Mouse (Mus musculus): Measurements from ENCODE around the gene Ndufs7. TPM values are rescaled to one million over a fixed set of nuclear protein-coding genes. Genes with fewer than 3 reads are reported as not detected.

The Ndufs7 gene
- polyA plus RNA-seq, 1 experiment from 2014 or later: 182 TPM

DNA sequence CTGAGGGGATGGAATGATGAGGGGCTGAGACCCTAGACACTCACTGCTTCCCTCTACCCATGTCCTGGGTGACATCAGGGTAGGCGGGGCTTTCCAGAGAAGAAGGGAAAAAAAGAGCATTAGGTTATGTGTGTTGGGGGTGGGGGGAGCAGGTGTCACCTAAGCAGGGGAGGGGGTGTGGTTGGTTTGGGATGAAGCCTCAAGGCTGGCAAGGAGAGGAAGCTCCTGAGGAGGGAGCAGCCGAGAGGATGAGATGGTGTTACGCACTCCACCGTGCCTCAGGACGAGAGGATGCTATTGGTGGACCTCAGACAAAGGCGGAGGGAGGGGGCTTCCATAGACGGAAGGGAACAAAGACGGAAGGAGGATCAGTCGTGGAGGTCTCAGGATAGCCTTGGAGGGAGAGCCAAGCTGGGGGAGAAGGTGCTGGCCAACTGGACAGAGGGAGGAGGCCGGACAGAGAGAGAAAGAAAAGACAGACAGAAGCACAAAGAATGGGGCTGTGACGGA is 51.8 kb downstream of the Ndufs7 start:
- DNase-seq (ENCODE audit: low read depth, low spot score) (no peak), ATAC-seq (no peak)
- CTCF ChIA-PET: no interaction called here
- no peaks in the 10 kb centered on the region for H3K27me3 ChIP-seq
- POLR2A ChIA-PET: interaction anchor here (1.0 kb wide), 1 partner anchor 12 kb away, joined by 3 read pairs; no protein-coding TSS in a partner anchor
- in situ Hi-C loops (cut with MboI; ENCODE audit: low pct_unique_long_range_greater_than_20kb): no loop called here
- TF ChIP-seq CTCF (IDR thresholded peaks at IDR 0.05): no peak

DNA sequence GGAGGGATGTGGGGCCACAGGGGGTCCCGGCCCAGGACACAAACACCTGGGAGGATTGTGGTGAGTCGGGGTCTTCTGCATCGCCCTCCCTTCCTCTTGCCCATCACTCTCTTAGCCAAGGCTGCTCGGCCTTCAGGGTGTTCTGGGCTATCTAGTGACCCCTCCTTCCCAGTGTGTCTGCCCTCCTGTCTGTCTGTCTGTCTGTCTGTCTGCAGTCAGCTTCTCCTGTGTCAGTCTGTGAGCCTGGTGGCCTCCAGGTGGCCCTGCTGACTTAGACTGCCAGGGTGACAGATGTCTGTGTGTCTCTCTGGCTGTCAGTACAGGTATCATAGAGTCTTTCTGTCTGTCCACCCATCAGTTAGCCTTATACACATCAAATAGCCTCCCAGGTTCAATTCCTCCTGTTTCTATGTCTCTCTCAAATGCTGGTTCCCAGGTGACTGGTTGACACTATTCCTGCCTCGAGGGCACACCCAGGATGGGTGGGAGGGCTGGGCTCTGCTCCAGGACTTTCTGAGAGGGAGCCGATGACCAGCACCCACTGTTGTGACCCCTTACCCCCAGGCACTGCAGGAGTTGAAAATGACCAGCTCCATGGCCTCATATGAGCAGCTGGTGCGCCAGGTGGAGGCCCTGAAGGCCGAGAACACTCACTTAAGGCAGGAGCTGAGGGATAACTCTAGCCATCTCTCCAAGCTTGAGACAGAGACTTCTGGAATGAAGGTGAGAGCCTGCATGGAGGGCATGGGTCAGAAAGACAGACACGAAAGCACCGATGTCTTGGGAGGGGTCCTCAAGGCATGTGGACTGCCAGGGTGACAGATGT is 52.5 kb downstream of the Ndufs7 start:
- in situ Hi-C loops (cut with MboI; ENCODE audit: low pct_unique_long_range_greater_than_20kb): no loop called here
- H3K27me3 ChIP-seq: no peaks in the 10 kb centered on the region
- no peak for TF ChIP-seq CTCF (IDR thresholded peaks at IDR 0.05)

DNA sequence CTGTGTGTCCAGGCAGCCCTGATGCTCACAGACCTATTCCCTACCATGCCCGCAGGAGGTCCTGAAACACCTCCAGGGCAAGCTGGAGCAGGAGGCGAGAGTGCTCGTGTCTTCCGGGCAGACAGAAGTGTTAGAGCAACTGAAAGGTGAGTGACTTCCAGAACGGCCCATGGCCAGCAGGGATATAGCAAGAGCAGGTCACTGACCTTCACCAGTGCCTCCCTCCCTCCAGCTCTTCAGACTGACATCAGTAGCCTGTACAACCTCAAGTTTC is 53.1 kb downstream of the Ndufs7 start:
- in situ Hi-C loops (cut with MboI; ENCODE audit: low pct_unique_long_range_greater_than_20kb): no loop called here
- ATAC-seq (no peak), DNase-seq (ENCODE audit: low read depth, low spot score) (no peak)
- H3K27me3 ChIP-seq: no peaks in the 10 kb centered on the region
- ChIA-PET CTCF (no interaction called here), POLR2A (no interaction called here)
- no peak for TF ChIP-seq CTCF (IDR thresholded peaks at IDR 0.05)

More for the DNA sequence above, 52.5 kb downstream of the Ndufs7 start:
- DNase-seq (ENCODE audit: low read depth, low spot score) (no peak), ATAC-seq (no peak)
- ChIA-PET POLR2A (interaction anchor here (1.0 kb wide), 1 partner anchor 12 kb away, joined by 3 read pairs; no protein-coding TSS in a partner anchor), CTCF (no interaction called here)

DNA sequence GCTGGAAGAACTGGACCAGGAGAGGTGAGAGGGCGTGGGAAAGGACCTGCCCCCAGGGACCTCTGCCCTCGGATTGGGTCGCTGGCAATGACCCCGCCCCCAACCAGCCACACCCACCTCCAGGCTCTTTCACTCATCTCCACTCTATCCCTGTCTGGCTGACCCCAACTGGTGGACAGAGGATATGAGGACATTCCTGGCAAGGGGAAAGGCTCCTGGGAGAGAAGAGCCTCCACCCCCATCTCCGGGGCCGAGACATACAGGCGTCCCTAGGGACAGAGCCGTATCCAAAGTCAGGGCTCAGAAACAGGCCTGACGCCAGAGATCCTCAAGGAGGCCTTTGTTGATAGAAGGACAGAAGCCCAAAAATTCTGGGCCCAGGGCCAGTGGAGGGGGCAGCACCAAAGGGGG is 53.6 kb downstream of the Ndufs7 start:
- POLR2A ChIA-PET: no interaction called here

DNA sequence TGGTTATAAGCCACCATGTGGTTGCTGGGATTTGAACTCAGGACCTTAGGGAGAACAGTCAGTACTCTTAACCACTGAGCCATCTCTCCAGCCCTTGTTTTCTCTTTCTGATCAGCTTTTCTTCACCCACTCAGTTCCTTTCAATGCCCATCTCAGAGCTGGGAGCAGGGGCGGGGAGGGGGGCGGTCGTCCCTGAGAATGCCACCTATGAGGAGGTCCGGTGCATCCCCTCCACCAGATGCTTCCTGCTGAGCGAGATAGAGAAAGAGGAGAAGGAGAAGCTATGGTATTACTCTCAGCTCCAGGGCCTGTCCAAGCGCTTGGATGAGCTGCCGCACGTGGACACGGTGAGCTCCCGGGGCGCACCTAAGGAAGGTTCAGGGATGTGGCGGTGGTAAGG is 55.5 kb downstream of the Ndufs7 start:
- H3K27me3 ChIP-seq: no peaks in the 10 kb centered on the region
- TF ChIP-seq CTCF (IDR thresholded peaks at IDR 0.05): no peak
- ChIA-PET POLR2A (interaction anchor here (0.6 kb wide), 1 partner anchor 8 kb away, joined by 3 read pairs; no protein-coding TSS in a partner anchor), CTCF (no interaction called here)
- in situ Hi-C loops (cut with MboI; ENCODE audit: low pct_unique_long_range_greater_than_20kb): no loop called here
- ATAC-seq: no peak
- no peak for DNase-seq (ENCODE audit: low read depth, low spot score)

More for the DNA sequence above, 53.6 kb downstream of the Ndufs7 start:
- TF ChIP-seq CTCF (IDR thresholded peaks at IDR 0.05): no peak
- no peak for DNase-seq (ENCODE audit: low read depth, low spot score)
- in situ Hi-C loops (cut with MboI; ENCODE audit: low pct_unique_long_range_greater_than_20kb): no loop called here
- H3K27me3 ChIP-seq: no peaks in the 10 kb centered on the region
- ATAC-seq: no peak
- CTCF ChIA-PET: no interaction called here

DNA sequence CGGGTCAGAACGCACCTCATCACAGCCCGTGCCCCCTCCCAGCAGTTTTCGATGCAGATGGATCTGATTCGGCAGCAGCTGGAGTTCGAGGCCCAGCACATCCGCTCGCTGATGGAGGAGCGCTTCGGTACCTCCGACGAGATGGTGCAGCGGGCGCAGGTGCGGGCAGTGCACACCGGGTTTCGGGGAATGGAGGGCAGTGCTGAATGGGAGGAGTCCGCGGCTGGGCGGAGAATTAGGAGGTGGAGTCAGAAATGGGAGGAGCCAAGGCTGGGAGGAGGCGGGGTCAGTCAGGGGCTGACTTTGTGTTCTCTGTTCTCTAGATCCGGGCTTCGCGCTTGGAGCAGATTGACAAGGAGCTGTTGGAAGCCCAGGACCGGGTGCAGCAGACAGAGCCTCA is 55.9 kb downstream of the Ndufs7 start:
- ATAC-seq (no peak), DNase-seq (ENCODE audit: low read depth, low spot score) (no peak)
- ChIA-PET CTCF (no interaction called here), POLR2A (no interaction called here)
- TF ChIP-seq CTCF (IDR thresholded peaks at IDR 0.05): no peak
- in situ Hi-C loops (cut with MboI; ENCODE audit: low pct_unique_long_range_greater_than_20kb): no loop called here
- no peaks in the 10 kb centered on the region for H3K27me3 ChIP-seq

Other genes starting within 250 kb of the Ndufs7 start
- gene Arhgap45, start 232.5 kb upstream of the Ndufs7 start, polyA plus RNA-seq (2021): 0.85 TPM
- 146 TPM for gene Polr2e, start 209.3 kb upstream of the Ndufs7 start, polyA plus RNA-seq (2021)
- 916 TPM for gene Gpx4, start 202.0 kb upstream of the Ndufs7 start, polyA plus RNA-seq (2021)
- gene Sbno2, start 143.6 kb upstream of the Ndufs7 start, polyA plus RNA-seq (2021): 181 TPM
- 140 TPM for gene Stk11, start 133.3 kb upstream of the Ndufs7 start, polyA plus RNA-seq (2021)
- 475 TPM for gene Atp5d, start 110.5 kb upstream of the Ndufs7 start, polyA plus RNA-seq (2021)
- 30.0 TPM for gene Cbarp, start 108.3 kb upstream of the Ndufs7 start, polyA plus RNA-seq (2021)
- gene Midn, start 100.8 kb upstream of the Ndufs7 start, polyA plus RNA-seq (2021): 116 TPM
- gene Cirbp, start 83.1 kb upstream of the Ndufs7 start, polyA plus RNA-seq (2021): 62.1 TPM
- gene 1600002K03Rik, start 76.2 kb upstream of the Ndufs7 start, polyA plus RNA-seq (2021): 7.9 TPM
- 1.1 TPM for gene Efna2, start 69.6 kb upstream of the Ndufs7 start, polyA plus RNA-seq (2021)
- 41.4 TPM for gene Mum1, start 22.7 kb upstream of the Ndufs7 start, polyA plus RNA-seq (2021)
- 8.2 TPM for gene Gamt, start 11.9 kb downstream of the Ndufs7 start, polyA plus RNA-seq (2021)
- 157 TPM for gene Dazap1, start 12.4 kb downstream of the Ndufs7 start, polyA plus RNA-seq (2021)
- 1,353 TPM for gene Rps15, start 43.3 kb downstream of the Ndufs7 start, polyA plus RNA-seq (2021)
- gene Apc2, start 46.9 kb downstream of the Ndufs7 start, polyA plus RNA-seq (2021): 0.14 TPM
- 34.7 TPM for gene 2310011J03Rik, start 71.4 kb downstream of the Ndufs7 start, polyA plus RNA-seq (2021)
- 6.2 TPM for gene Pcsk4, start 80.4 kb downstream of the Ndufs7 start, polyA plus RNA-seq (2021)
- gene Reep6, start 80.8 kb downstream of the Ndufs7 start, polyA plus RNA-seq (2021): 6.9 TPM
- gene Adamtsl5, start 99.3 kb downstream of the Ndufs7 start, polyA plus RNA-seq (2021): 1.2 TPM
- 0.62 TPM for gene Plk5, start 107.3 kb downstream of the Ndufs7 start, polyA plus RNA-seq (2021)
- gene Mex3d, start 138.5 kb downstream of the Ndufs7 start, polyA plus RNA-seq (2021): 30.6 TPM
- gene Mbd3, start 150.4 kb downstream of the Ndufs7 start, polyA plus RNA-seq (2021): 181 TPM
- 535 TPM for gene Uqcr11, start 157.7 kb downstream of the Ndufs7 start, polyA plus RNA-seq (2021)
- gene Tcf3, start 184.5 kb downstream of the Ndufs7 start, polyA plus RNA-seq (2021): 96.9 TPM
- not detected for gene Onecut3, start 245.7 kb downstream of the Ndufs7 start, polyA plus RNA-seq (2021)